Mouse (Mus musculus) layer of hippocampus, adult 9-10 months (tissue): ENCODE results near the gene Micu1.

Experiments
- DNase-seq: peaks from one replicate; pipeline ENCODE4 v3.0.0; 2022; ENCODE audit warnings: low spot score

The Micu1 gene

DNA sequence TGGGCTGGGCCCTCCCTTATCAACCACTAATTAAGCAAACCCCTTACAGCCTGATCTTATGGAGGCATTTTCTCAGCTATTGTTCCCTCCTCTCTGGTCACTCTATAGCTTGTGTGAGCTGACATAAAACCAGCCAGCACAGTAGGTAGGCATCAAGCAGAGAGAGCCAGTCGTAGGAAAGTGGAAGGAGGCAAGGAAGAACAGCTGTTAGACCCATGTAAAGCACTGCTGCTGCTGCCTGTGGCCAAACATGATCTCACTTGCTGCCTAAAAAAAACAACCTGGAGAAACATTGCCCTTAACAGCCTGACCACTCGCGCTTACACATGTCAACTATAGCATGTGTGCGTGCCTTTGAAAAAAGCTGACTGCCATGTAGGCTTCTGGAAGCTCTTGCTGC is 19.3 kb downstream of the Micu1 start:
- DNase-seq, result no peak

DNA sequence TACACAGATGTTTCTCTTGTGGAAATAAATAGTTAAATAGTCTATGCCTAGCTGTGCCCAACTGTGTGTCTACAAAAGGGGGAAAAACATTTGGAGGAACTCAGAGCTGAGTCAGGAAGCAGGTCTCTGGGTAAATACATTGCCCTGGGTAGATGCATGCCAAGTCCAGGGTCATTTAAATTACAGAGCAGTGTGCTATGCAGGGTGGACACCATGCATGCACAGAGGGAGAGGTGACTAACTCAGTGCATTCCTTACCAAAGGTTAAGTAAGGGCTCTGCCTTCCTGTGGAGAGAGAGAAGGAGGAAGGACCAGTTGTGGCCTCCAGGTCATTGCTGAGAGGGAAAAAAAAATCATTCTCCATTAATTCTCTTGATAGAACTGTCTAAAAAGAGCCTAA is 22.4 kb downstream of the Micu1 start:
- no peak for DNase-seq

DNA sequence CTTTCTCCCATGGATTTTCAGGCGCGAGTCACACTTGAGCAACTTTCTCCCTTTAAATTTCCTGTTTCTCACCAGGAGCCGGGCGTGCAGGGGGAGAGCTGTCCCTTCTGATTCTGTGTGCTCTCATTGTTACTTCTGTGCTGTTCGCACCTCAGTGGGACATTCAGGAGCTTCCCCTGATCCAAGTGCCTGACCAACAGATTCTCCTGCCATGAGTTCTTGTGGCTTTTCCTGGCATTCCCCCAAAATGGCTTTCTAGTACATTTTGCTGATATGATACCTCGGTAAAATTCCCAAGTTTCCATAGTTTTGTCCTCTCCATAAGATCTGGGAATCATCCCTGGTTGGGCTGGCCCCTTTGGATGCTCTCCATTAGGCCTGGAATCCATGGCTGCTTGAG is 25.0 kb downstream of the Micu1 start:
- no peak for DNase-seq

DNA sequence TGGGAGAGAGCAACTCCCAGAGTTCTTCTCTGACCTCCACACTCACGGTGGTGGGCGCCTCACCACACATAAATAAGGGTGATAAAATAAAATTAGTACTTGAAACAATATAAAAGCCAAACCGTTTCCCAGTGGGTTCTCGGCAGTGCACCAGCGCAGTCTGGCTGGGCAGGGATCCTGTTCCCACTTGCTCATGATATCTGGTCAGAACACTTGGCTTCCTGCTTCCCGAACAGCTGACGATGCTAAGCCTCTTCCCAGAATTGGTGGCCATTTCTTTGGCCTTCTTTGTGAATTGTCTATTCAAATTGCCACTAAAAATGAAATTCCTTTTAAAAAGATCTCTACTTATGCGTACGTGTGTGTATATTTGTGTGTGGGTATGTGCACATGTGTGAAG is 27.0 kb downstream of the Micu1 start:
- DNase-seq, result no peak

DNA sequence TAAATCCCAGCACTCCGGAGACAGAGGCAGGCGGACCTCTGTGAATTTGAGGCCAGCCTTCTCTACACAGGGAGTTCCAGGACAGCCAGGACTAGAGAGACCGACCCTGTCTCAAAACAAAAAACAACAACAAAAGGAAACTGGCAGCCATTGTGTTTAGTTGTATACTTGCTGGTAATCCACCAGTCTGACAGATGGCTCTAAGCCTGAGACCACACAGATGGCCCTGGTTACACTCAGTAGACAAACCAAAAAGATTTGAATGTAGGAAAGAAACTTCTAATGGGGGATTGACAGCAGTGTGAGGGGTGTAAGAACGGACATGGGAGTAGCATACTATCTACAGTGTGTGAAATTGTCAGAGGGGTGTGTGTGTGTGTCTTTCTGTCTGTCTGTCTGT is 27.6 kb downstream of the Micu1 start:
- no peak for DNase-seq

DNA sequence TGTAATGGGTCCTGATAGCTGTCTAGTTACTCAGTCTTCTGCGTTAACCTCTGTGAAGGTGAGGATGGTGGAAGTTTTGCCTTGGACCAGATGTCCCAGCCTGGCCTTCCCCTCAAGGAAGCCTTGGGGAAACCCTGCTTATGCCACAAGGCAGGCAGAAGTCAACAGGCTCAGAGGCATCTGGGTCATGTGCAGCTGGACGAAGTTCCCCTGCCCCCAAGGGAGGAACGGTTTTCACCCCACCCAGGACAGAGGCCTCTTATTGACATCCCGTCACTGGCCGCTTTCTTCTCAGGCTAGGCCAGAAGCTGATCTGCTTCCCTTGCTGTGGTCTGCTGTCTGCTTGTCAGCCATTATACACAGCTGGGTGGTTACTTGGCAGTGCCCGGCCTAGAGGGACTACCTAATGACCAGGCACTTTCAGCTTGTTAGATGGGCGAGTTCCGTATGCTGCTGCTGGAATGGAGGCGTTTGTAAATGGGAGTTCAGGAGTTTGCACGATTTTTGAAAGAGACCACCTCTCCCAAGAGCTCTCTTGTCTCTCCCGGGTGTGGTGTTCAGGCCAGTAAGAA is 33.8 kb downstream of the Micu1 start:
- DNase-seq, result no peak

DNA sequence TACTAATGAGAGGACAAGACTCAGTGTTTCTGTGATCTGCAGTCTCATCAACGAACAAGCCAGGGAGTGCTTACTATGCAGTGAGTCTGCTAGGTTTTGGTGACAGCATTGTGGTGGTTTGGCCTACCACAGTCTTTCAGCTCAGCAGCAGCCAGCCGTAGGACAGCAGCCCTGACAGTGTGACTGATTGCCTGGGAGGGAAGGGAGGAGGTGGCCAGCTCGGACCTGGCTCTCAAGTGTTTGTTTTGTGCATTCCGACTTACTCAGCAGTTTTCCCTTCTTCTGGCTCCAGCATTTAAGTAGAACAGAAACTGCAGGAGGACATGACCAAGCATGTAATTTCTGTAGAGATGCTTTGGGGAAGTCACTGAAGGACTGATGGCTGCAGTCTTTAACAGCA is 39.2 kb downstream of the Micu1 start:
- no peak for DNase-seq

DNA sequence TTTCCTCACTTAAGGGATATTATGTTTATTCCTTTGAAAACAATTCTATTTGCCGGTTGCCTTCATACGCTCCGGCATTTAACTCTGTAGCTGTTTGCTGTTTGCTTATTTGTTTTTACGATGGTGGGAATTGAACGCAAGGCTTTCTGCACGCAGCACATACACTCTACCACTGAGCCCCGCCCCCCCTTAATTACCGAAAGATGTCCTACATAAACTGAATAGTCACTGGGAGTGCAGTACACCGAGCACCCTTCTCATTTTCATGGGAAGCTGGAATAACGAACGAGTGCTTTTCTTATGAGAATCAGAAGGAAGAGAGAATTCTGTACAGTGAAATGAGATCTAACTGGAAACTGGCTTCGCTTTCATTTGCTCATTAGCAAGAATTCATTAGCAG is 41.1 kb downstream of the Micu1 start:
- no peak for DNase-seq

DNA sequence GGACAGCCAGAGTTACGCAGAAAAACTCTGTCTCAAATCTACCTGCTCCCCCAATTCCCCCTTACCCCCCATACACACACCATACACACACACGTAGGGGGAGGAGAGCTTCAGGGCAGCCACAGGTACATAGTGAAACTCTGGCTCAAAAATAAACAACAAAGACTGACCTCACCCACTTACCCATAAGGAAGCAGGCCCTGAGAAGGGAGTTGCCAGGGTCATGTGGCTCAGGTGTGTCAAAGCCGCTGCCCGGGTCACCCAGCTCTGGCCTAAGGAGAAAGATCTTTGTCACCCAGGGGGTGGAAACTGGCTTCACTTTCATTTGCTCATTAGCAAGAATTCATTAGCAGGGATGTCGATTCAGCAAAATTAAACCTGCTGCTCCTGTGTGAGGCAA is 41.7 kb downstream of the Micu1 start:
- DNase-seq, result no peak

DNA sequence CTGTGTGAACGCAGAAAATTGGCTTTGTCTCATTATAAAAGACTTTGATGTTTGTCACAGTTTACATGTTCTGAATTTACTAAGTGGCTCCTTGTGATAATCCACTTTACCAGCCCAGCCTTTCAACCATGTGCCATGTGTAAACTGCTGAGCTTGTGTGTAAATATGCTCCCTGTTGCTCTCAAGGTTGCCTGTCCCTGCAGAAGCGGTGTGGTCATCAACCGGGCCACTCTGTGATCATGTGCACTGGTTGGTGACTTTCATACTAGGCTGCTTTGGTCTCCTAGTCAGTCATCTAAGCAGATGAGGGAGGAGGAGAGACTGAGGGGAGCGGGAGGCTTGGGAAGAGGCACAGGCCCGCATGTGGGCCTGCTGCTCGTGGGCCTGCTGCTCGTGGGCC is 45.1 kb downstream of the Micu1 start:
- no peak for DNase-seq

DNA sequence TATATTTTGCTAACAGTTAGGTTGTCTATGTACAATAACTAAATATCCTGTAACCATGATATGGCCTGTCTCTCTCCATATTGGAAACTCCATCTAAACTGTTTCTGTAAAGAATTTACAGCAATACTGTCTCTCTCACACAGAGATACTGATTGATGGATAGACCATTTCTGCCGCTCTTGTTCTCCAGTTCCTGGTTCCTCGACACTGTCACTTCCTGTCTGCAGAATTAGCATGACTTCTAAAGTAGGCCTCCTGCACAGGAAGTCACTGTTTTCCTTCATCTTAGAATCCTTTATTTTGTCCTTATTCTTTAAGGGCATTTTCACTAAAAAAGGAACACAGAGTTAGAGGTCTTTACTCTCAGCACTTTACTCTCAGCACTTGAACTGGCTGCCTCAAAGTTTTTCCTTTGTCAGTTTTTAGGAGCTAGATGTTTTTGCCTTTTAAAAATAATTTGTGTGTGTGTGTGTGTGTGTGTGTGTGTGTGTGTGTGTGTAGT is 46.5 kb downstream of the Micu1 start:
- no peak for DNase-seq

DNA sequence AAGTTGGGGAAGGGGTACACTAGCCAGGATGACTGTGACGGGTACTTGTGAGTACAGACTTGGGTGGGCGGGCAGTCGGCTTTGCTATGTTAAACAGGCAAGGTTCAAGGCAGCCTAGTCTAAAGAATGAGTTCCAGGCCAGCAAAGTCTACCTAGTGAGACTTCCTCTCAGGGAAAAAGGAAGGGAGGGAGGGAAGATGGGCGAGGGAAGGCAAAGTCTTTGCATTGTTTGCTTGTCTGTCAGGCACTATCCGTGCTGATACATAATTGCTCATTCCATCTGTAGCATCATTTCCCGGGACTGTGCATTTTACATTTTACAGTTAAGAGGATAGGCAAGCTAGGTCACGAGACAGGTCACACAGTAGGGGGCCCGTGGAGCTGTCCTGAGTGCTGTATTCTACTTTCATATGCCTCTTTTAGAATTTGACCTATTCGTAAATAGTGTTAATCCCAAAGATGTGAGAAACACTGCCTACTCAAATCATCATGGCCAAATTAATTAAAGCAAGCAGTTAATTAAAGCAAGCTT is 51.3 kb downstream of the Micu1 start:
- no peak for DNase-seq

DNA sequence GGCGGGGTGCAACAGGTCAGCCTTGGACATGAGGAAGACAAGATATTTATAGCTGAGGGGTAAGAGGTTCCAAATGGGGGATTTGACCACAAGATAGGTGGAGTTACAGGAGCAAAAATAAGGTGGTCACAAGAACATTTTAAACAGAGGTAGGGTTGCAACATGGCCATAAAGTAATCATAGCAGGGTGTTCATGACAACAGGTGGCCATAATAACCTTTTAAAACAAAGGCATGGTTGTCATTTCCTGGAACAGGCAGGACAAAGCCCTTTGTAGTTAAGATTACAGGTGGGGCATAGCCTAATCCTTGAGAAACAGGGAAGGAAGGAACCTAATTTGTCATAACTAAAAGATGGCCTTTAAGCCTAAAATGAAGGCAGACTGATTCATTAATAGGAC is 51.8 kb downstream of the Micu1 start:
- DNase-seq, result no peak

DNA sequence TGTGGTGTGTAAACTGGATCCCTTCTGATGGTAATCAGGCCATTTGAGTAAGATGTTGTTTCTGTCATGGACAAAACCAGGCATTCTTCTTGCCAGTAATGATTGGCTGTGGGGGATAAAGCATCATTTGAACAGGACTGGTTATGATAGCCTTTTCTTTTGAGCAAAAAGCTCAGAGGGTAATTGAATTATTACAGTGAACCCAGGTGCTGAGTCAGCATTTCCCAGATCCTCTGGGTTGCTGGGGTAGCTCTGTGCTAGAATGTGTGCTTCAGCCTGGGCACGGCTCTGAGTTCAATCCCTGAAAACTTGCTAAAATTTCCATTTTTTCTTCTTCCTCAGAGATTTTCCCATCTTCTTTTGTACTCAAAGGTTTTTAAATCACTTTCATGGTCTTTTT is 52.6 kb downstream of the Micu1 start:
- no peak for DNase-seq

DNA sequence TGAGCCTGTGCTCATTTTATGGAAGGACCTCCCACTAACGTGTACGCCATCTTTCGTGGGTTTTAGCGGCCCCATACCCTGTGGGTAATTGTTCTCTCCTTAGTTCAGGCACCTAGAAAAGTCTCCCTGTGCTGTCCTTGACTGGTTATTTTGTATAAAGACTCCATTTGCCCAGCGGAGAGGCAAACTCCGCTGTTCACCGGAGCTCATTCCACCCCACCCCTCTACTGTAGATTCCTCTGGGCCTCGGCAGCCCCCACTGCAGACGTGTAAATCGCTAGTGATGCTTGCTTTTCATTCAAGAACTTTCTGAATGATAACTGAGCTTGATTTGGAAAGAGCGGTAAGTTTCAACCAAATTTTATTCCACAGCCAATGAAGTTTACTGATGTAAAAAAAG is 53.4 kb downstream of the Micu1 start:
- DNase-seq, result no peak

DNA sequence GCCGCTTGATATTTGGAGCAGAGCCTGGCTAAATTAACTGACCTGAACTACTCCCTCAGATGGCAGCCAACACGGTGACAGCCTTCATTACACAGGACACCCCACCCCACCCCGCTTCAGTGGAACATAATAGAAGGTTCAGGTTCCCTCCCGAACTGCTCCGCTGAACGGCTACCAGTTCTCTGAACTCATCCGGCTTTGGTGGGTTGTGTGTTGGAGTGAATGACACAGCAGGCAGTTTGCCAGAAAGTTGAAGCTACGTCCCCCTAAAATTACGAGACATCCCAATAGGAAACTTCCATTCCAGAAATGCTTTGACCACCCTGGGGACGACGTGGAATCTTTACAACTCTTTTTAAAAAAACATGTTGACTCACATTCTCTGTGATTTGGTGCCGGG is 53.8 kb downstream of the Micu1 start:
- DNase-seq, result no peak

DNA sequence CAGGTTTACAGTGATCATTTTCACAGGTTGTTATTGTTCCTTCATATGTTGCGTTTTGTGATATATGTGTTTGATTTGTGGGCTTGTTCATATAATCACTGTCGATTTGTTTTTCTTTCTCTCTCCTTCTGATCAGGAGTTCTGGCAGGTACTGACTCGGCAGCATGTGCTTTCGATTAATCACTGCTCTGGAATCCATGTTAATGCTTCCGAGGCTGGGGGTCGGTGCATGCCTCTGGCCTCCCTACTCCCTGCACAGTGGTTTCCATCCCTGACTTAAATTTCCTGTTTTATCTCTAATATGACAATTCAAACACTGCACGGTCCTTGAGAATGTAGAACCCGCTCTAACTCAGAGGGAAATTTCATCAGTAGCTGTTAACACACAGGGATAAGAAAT is 54.3 kb downstream of the Micu1 start:
- no peak for DNase-seq

DNA sequence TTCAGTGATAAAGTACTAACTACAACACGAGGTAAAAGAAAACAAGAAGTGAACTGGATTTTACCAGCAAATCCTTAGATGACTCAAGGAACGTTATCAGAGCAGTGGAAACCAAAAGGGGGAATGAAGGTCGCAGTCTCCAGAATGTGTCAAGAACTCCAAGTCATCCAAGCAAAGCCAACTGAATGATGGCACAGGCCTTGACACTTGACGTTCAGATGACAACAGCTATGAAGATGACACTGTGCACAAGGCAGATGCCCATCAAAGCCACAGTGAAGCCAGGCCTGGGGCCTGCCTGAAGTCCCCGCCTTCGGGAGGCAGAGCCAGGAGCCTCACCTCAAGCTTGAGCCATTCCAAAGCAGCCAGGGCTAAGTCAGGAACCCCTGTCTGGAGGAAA is 62.5 kb downstream of the Micu1 start:
- no peak for DNase-seq

DNA sequence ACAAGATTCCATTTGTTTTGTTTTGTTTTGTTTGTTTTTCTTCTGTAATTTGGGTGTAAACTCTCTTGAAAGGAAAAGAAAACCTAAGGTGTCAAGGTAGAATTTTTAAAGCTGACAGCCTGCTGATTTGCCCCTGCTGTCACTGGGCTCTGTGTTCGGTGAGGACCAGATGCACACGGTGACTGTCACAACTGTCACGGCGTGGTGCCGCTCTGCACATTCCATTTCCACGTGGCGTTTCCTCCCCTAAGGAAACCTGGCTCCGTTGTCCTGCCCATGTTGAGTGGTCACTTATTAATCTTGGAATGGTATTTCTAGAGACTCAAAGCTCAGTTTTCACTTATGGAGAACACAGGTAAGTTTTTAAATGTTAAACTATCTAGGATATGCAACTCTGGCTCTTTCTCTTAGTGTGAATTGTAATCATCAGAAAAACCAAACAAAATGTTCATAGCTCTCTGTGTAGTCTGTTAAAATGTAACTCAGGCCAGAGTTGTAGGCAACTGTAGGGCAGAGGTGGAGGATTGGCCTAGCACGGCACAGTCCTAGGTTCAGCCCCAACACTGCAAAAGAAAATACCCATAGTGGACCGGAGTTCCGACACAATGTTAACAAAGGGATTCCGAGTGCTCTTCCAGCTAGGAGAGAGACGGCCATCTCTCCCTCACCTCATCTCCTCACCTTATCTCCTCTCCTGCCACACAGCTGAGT is 66.2 kb downstream of the Micu1 start:
- no peak for DNase-seq

DNA sequence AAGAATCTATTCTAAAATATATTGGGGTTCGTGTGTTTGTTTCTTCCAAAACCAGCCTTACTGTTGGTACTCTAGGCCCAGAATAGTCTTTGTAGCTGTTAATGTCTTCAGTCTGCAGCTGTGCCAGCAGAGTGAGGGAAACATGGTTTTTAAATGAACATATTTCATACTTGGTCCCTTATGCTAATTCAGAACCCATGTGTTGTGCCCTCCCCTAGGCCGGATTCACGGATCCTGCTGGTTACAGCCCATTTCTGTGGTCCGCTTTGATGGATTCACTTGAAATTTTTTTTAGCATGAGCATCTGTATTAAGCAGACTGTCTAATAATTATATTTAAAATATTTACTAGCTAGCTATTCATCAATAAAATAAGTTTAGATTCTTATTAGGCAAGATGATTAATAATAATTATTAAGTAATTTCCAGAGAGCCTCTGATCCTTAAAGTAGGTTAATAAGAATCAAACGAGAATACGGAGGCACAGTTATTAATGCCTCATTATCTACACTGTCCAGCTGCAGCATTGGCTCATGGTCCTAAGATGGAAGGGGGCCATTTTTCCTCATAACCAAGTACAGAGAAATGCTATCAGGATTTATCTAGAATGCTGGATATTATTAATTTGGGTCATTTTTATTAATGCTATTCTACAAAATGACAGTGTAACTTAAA is 69.2 kb downstream of the Micu1 start:
- DNase-seq, result no peak

DNA sequence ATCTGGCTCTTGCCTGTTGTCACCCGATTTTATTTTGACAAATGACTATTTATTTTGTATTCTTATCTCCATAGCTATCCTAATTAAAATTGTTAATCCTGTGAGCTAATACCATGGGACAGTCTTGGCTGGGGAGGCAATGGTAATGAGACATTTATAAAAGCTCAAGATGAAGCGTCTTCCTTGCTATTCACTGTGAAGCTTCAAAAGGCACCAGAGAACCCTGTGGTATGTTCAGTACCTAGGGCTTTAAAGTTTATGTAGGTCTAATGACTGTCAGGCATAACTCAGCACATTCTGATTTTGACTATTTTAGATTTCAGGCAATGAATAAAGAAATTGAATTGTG is 69.7 kb downstream of the Micu1 start:
- DNase-seq, result no peak

DNA sequence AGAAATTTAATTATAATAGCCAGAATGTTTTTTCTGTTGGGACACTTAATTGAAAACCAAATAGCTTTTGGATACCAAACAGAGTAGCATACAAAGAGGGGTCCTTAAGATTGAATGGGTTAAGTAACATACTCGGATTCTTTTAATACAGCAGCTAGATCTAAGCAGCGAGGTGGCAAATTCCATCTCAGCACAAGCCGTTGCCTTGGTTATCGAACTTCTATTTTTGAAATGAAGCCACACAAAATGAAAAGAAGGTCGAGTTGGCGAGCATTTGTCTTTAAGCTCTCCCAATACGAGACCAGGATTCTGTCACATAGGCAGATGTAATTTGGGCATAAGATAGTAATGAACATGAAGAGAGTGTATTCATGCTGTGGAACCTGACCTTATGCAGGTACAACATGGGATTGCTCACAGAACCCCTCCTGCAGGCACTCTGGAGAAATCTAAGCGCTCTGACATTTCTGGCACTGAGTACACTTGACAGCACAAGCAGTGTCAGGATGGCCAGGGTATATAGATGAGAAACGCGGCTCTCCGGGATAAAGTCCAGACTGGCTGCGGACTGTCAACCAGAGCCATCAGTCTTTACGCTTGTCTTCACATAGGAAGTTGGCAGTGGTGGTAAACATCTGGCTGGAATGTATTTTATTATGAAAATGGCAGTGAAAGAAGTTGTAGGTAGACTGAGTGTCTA is 71.3 kb downstream of the Micu1 start:
- peak; percentile 16 for DNase-seq

DNA sequence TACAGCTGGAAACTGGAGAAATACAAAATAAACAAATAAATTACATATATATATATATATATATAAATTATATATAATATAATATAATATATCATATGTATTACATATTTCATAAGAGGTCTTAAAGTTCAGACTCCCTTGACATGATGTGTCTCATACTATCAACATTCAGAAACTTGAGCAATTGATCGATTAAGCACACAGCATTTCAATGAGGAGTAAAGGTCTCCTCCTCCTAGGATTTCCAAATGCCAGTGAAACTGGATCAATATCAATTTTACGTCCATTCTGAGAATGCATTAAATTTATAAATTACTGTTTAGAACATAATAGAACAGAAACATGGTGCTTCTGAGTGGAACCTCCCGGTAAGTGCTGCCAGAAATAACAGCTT is 71.9 kb downstream of the Micu1 start:
- no peak for DNase-seq
